ENCODE assay signal across 7 mouse cellular contexts in genomic region chr2:169790439-169791131, GRCm38 (mm10).
A peak's percentile ranks its signal among the peaks of the same experiment; 100 is the strongest.
DNase-seq lines count a peak whose midpoint lies in the region; ATAC-seq lines count a peak whose summit lies in the region.

No protein-coding gene starts in this region.

- H3K9ac ChIP-seq in limb, embryonic 13.5 days = peak overlapping the region; percentile 40; the same call in 1 of the 2 replicates
- H3K9ac ChIP-seq in midbrain, embryonic 12.5 days (replicated peaks) = peak overlapping the region; percentile 43
- H3K9ac ChIP-seq in stomach, embryonic 15.5 days = no peak overlapping the region

- H3K4me2 ChIP-seq in limb, embryonic 13.5 days (replicated peaks) = peak overlapping the region; percentile 58
- peak overlapping the region; percentile 45 for H3K4me2 ChIP-seq in midbrain, embryonic 12.5 days (replicated peaks)
- H3K4me2 ChIP-seq in stomach, embryonic 15.5 days = peak overlapping the region; percentile 52

- under 1% methylated on average over 12 of the region's 12 CpGs for WGBS in limb, embryonic 13.5 days
- 5% methylated on average over 12 of the region's 12 CpGs for WGBS in midbrain, embryonic 12.5 days
- WGBS in stomach, embryonic 15.5 days = 2% methylated on average over 12 of the region's 12 CpGs

- no peaks in the 10 kb centered on the region; the same call in 1 of the 2 replicates for H3K36me3 ChIP-seq in limb, embryonic 13.5 days
- no peaks in the 10 kb centered on the region for H3K36me3 ChIP-seq in midbrain, embryonic 12.5 days
- H3K36me3 ChIP-seq in stomach, embryonic 15.5 days = no peaks in the 10 kb centered on the region

- peak; percentile 54 for DNase-seq in T-cell, adult 2 months (ENCODE audit: low spot score)
- DNase-seq in embryo, embryonic 11.5 days (ENCODE audit: low read depth, low spot score) = peak; percentile 71
- peak; percentile 37 to 55 for DNase-seq in gastrocnemius, postnatal 4 days (ENCODE audit: low spot score in 2 of 2)
- peak; percentile 52 for DNase-seq in induced T-regulatory cell, adult 2 months (ENCODE audit: low read depth)

- H3K9me3 ChIP-seq in limb, embryonic 13.5 days = no peaks in the 10 kb centered on the region
- no peaks in the 10 kb centered on the region for H3K9me3 ChIP-seq in midbrain, embryonic 12.5 days
- no peaks in the 10 kb centered on the region for H3K9me3 ChIP-seq in stomach, embryonic 15.5 days

- H3K4me1 ChIP-seq in limb, embryonic 13.5 days = peaks cover 50% of the 10 kb centered on the region
- H3K4me1 ChIP-seq in midbrain, embryonic 12.5 days = peaks cover 16% of the 10 kb centered on the region
- H3K4me1 ChIP-seq in stomach, embryonic 15.5 days = peaks cover 16% of the 10 kb centered on the region

- 0 out of 2 replicates have a peak, but pooled peaks cover 3% of the 10 kb centered on the region for H3K27me3 ChIP-seq in limb, embryonic 13.5 days
- H3K27me3 ChIP-seq in midbrain, embryonic 12.5 days = peaks cover 5% of the 10 kb centered on the region
- no peaks in the 10 kb centered on the region for H3K27me3 ChIP-seq in stomach, embryonic 15.5 days (replicated peaks)

- H3K4me3 ChIP-seq in limb, embryonic 13.5 days = peak overlapping the region; percentile 26
- peak overlapping the region; percentile 16; the same call in 1 of the 2 replicates for H3K4me3 ChIP-seq in midbrain, embryonic 12.5 days
- peak overlapping the region; percentile 12; the same call in 1 of the 2 replicates for H3K4me3 ChIP-seq in stomach, embryonic 15.5 days (replicated peaks)

- H3K27ac ChIP-seq in limb, embryonic 13.5 days = peak overlapping the region; percentile 63; the same call in 1 of the 2 replicates
- no peak overlapping the region; the same call in 1 of the 2 replicates for H3K27ac ChIP-seq in midbrain, embryonic 12.5 days (replicated peaks)
- H3K27ac ChIP-seq in stomach, embryonic 15.5 days = peak overlapping the region; percentile 67

- ATAC-seq in limb, embryonic 13.5 days (ENCODE audit: low FRiP score, low read depth) = peak; percentile 87
- peak; percentile 73 for ATAC-seq in midbrain, embryonic 12.5 days (ENCODE audit: low FRiP score, low read depth)
- peak; percentile 83 for ATAC-seq in stomach, embryonic 15.5 days (ENCODE audit: insufficient read depth, low FRiP score, low read depth)
